ENCODE assay signal across 26 mouse cellular contexts in genomic region chr2:161545406-161545805, GRCm38 (mm10).
"Had no signal": no experiment of that assay in that cellular context is flagged by ENCODE, and none has a peak within 500 bp of the region (broad histone marks: within the 10 kb centered on the region; RNA-seq: fewer than 3 reads in every experiment).

No protein-coding gene starts in this region.

- H3K27me3 ChIP-seq: heart, embryonic 12.5 days; hindbrain, embryonic 12.5 days; intestine, embryonic 15.5 days; limb, embryonic 12.5 days had no signal

- H3K9ac ChIP-seq: heart, embryonic 12.5 days; hindbrain, embryonic 12.5 days; hindbrain, embryonic 14.5 days; intestine, embryonic 15.5 days; limb, embryonic 12.5 days had no signal

- H3K36me3 ChIP-seq: heart, embryonic 10.5 days; heart, embryonic 12.5 days; hindbrain, embryonic 10.5 days; hindbrain, embryonic 12.5 days; intestine, embryonic 15.5 days; limb, embryonic 10.5 days; limb, embryonic 12.5 days had no signal

- H3K9me3 ChIP-seq: heart, embryonic 10.5 days; heart, embryonic 12.5 days; hindbrain, embryonic 10.5 days; hindbrain, embryonic 12.5 days; intestine, embryonic 15.5 days; limb, embryonic 10.5 days; limb, embryonic 12.5 days had no signal

- H3K27ac ChIP-seq: gastrocnemius, adult 2 months; heart, embryonic 10.5 days; hindbrain, embryonic 10.5 days; hindbrain, embryonic 12.5 days; hindbrain, embryonic 14.5 days; intestine, embryonic 15.5 days; layer of hippocampus, adult 2 months; left cerebral cortex, adult 2 months; limb, embryonic 10.5 days; limb, embryonic 12.5 days had no signal

- DNase-seq: gastrocnemius, adult 2 months; gastrocnemius, postnatal 10 days; gastrocnemius, postnatal 25 days; heart, adult 18-20 months; heart, postnatal 10 days; heart, postnatal 4 days; kidney, adult 18-20 months; kidney, adult 8-10 months; kidney, postnatal 10 days; kidney, postnatal 25 days; kidney, postnatal 4 days; liver had no signal

- H3K4me1 ChIP-seq: heart, embryonic 10.5 days; heart, embryonic 12.5 days; hindbrain, embryonic 10.5 days; hindbrain, embryonic 12.5 days; intestine, embryonic 15.5 days; limb, embryonic 12.5 days had no signal

- ATAC-seq: hindbrain, embryonic 16.5 days; inflammation-experienced regulatory T-cells, adult 6 months; intestine, embryonic 15.5 days; intestine, postnatal 0 days had no signal

- H3K4me2 ChIP-seq: heart, embryonic 12.5 days; hindbrain, embryonic 12.5 days; hindbrain, embryonic 14.5 days; intestine, embryonic 15.5 days; limb, embryonic 12.5 days; liver, embryonic 11.5 days had no signal

- H3K4me3 ChIP-seq: gastrocnemius, adult 2 months; heart, embryonic 10.5 days; heart, embryonic 12.5 days; hindbrain, embryonic 10.5 days; hindbrain, embryonic 12.5 days; intestine, embryonic 15.5 days; layer of hippocampus, adult 2 months; left cerebral cortex, adult 2 months; limb, embryonic 10.5 days; limb, embryonic 12.5 days had no signal
